Mouse (Mus musculus) thymus, postnatal 36 days (tissue): ENCODE measurements around the gene Aurkc.
"Not testable (repeated sequence)": the region's sequence is repeated elsewhere in the genome, so short reads cannot be mapped to it uniquely, and the experiment has no call there.

Experiments used
- DNase-seq, 2 experiments: peaks; one replicate each; pipeline ENCODE4 v3.0.0; 2022; ENCODE audit warnings: mixed read lengths in 2 of 2

The Aurkc gene

DNA sequence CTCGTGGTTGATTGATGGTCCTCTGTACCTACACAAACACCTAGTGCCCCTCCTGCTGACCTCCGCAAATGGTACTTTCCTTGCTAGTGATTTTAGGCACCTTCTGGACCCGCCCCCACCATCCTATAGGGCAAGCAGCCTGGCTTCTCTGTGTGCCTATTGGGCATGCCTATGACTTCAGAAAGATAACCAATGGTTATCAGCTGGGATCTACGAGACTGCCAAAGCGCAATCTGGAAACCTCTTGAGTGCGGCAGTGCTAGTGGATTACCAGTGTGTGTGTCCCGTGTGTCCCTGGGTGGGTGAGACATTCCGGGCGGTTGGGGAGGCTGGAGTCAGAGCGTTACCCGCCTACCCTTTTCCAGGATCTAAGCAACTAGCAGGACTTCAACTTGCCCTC is at the start of gene Aurkc:
Gene Aurkc, plus strand, starts transcription at position 50 of the 400 bp plus-strand sequence.
- not testable (repeated sequence) for DNase-seq

- not testable (repeated sequence) for DNase-seq
Observed at GRCm38 (mm10) chr7:6948061-6948460, 47.0 kb upstream of the Aurkc start.

DNA sequence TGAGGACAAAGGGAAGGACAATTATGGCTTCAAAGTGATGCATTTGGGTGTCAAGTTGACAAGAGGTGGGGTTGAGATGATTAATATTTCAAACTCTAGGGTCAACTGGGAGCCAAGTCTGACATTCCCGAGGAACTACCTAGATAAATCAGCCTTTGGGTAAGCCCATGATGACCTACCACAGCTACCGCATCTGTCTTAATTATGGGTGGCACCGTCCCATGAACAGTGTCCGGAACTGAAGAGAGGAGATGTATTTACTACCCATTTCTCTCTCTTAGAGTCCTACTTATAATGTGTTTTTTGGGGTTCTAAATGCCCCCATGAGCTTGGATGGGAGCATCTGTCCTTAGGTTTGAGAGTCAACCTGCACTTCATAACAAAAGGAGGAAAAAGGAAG is 38.5 kb upstream of the Aurkc start:
- DNase-seq = no peak

DNA sequence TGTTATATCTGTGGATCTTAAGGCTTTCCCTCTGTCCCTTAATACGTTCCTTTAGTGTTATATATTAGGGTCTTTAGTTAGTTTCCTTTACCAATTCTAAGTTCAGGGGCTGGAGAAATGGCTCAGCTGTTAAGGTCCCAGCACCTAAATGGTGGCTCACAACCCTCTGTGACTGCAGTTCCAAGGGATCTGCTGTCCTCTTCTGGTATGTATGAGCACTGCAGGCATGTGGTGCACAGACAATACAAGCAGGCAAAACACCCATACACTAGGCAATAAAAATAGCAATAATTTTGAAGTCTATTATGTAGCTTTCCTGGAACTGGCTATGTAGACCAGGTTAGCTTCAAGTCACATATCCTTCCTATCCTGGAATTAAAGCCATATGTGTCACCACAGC is 36.5 kb upstream of the Aurkc start:
- no peak for DNase-seq

DNA sequence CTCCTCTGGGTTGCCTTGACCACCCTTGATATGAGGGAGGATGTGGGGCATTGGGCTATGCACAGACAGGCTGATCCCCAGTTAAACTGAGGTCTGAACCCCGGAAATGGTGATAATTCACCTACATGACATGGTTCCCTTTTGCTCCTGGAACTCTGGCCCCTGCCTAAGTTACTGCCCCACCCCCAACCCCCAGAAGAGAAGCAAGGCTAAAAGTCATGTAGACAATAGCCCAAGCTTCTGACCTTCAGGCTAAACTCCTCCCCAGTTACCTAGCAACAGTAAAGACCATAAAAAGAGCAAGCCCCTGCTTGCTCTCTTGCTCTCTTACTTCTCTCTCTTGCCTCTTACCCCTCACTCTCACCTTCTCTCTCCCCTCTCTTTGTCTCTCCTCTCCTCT is 21.5 kb upstream of the Aurkc start:
- no peak for DNase-seq

DNA sequence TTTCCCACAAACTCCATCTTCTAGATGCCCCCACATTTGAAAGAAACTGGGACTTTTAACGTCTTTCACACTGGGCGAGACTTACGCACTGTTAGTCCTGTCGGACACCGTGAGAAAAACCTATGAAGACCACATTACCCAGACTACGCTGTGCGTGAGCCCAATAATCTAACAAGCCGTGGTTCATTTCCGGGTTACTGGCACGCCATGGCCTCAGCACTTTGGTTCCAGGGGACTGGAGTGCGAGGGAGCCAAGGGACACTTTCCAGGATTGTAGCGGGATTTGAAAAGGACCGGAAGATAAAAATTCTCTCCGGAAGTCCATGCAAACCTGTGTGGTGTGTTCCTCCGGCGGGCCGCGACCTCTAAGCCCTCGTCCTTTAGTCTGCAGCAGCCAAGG is 18.2 kb upstream of the Aurkc start:
- no peak for DNase-seq

DNA sequence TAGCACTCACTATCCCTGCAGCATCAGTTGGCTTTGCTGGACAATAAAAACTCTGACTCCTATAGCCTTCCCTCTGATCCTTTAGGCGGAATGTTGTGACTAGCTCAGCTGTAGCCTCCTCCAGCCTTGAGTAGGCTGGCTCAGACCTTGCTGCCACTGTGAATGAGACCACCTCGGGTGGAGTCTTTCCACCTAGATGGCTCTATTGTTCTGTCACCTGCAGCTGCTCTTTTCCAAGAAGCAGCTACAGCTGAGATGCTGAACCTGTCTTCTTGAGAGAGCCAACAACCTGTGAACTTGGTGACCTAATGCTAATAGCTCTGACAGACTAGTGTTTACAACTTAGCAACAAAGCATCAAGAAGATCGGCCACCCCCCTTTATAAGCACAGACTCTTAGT is 3.8 kb downstream of the Aurkc start:
- not testable (repeated sequence) for DNase-seq

DNA sequence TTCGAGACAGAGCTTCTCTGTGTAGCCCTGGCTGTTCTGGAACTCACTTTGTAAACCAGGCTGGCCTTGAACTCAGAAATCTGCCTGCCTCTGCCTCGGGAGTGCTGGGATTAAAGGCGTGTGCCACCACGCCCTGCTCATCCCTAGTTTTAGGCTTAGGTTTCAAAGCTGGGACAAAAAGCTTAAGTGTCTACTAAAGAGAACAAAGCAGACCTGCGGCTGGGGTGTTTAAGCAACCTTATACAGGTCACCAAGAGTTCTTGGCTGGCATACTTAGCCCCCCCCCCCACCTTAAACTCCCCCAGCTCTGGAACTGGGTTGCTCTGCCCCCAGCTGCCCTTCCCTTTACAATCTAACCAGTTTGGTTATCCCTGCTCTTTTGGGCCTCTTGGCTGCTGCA is 10.3 kb downstream of the Aurkc start:
- not testable (repeated sequence) for DNase-seq

GRCm38 (mm10) chr7:7027445-7027844 is 32.3 kb downstream of the Aurkc start:
- no peak for DNase-seq

GRCm38 (mm10) chr7:7049659-7050320 is 54.7 kb downstream of the Aurkc start:
- DNase-seq = not testable (repeated sequence)
